Mouse (Mus musculus): ENCODE measurements at regions not wholly inside any gene's neighbourhood (a gene's known extent, or its start where the extent isn't known, plus 50 kb on each side); places are given as distances from the start of the nearest gene placed in this dataset.

- TF ChIP-seq POLR2A (IDR thresholded peaks at IDR 0.05; ENCODE audit: control insufficient read depth, low read depth, low read length) (no peak), CTCF (IDR thresholded peaks at IDR 0.05; ENCODE audit: control insufficient read depth, insufficient read depth, insufficient replicate concordance, low read depth, low read length) (no peak)
These were observed 981.1 kb downstream of the Slc22a22 start for GRCm38 (mm10) chr15:56496355-56496754.

All from testis, adult 2 months (tissue).